Mouse (Mus musculus): ENCODE data around the gene Rnf115. TPM values are rescaled to one million over a fixed set of nuclear protein-coding genes. Genes with fewer than 3 reads are reported as not detected.
"Not testable (repeated sequence)": the region's sequence is repeated elsewhere in the genome, so short reads cannot be mapped to it uniquely, and the experiment has no call there.

Rnf115 gene
- total RNA-seq, 1 experiment: 22.1 TPM

- no peaks in the 10 kb centered on the region for H3K36me3 ChIP-seq (ENCODE audit: control insufficient read depth, insufficient read depth, low read length, poor library complexity, severe bottlenecking)
- H3K4me3 ChIP-seq (ENCODE audit: insufficient read depth in 1 of 2, low read depth in 1 of 2, low read length in 2 of 2, poor library complexity in 1 of 2, severe bottlenecking in 1 of 2): no peak overlapping the region
- no peak overlapping the region for H3K9ac ChIP-seq (ENCODE audit: insufficient read depth, low read depth, low read length, poor library complexity, severe bottlenecking)
- TF ChIP-seq MAFK (IDR thresholded peaks at IDR 0.05; ENCODE audit: insufficient read depth, low read depth, low read length) (no peak), ZC3H11A (IDR thresholded peaks at IDR 0.05; ENCODE audit: borderline replicate concordance, low read depth, low read length) (no peak), ZNF384 (IDR thresholded peaks at IDR 0.05; ENCODE audit: low read depth, low read length) (no peak), CHD2 (IDR thresholded peaks at IDR 0.05; ENCODE audit: low read depth, low read length) (no peak), HCFC1 (IDR thresholded peaks at IDR 0.05; ENCODE audit: borderline replicate concordance, insufficient read depth, low read length) (no peak)
- DNase-seq (ENCODE audit: low read depth, low spot score): no peak
- H3K9me3 ChIP-seq (ENCODE audit: control insufficient read depth, insufficient read depth, low read depth, low read length): no peaks in the 10 kb centered on the region
- no peak overlapping the region for H3K27ac ChIP-seq (ENCODE audit: insufficient read depth, low read depth, low read length, poor library complexity, severe bottlenecking)
- in situ Hi-C loops (cut with MboI; ENCODE audit: low sequenced_read_pairs in 2 of 2, unreplicated experiment in 2 of 2): no loop called here
- peaks cover 2 to 8% of the 10 kb centered on the region in 2 experiments; a peak in 3 of 4 replicates for H3K4me1 ChIP-seq (ENCODE audit: control insufficient read depth in 2 of 2, insufficient read depth in 2 of 2, low read length in 2 of 2, poor library complexity in 1 of 2)
Measured at GRCm38 (mm10) chr3:96733984-96734383, 6.5 kb downstream of the Rnf115 start.

GRCm38 (mm10) chr3:96735200-96735599 is 7.7 kb downstream of the Rnf115 start:
- Histone ChIP-seq H3K9me3 (ENCODE audit: control insufficient read depth, insufficient read depth, low read depth, low read length) (no peaks in the 10 kb centered on the region), H3K36me3 (ENCODE audit: control insufficient read depth, insufficient read depth, low read length, poor library complexity, severe bottlenecking) (no peaks in the 10 kb centered on the region), H3K27ac (ENCODE audit: insufficient read depth, low read depth, low read length, poor library complexity, severe bottlenecking) (no peak overlapping the region), H3K4me1 (ENCODE audit: control insufficient read depth in 2 of 2, insufficient read depth in 2 of 2, low read length in 2 of 2, poor library complexity in 1 of 2) (peaks cover 2 to 8% of the 10 kb centered on the region in 2 experiments; a peak in 3 of 4 replicates), H3K4me3 (ENCODE audit: insufficient read depth in 1 of 2, low read depth in 1 of 2, low read length in 2 of 2, poor library complexity in 1 of 2, severe bottlenecking in 1 of 2) (no peak overlapping the region), H3K9ac (ENCODE audit: insufficient read depth, low read depth, low read length, poor library complexity, severe bottlenecking) (no peak overlapping the region)
- in situ Hi-C loops (cut with MboI; ENCODE audit: low sequenced_read_pairs in 2 of 2, unreplicated experiment in 2 of 2): no loop called here
- TF ChIP-seq HCFC1 (IDR thresholded peaks at IDR 0.05; ENCODE audit: borderline replicate concordance, insufficient read depth, low read length) (no peak), ZC3H11A (IDR thresholded peaks at IDR 0.05; ENCODE audit: borderline replicate concordance, low read depth, low read length) (no peak), CHD2 (IDR thresholded peaks at IDR 0.05; ENCODE audit: low read depth, low read length) (no peak)
- no peak for DNase-seq (ENCODE audit: low read depth, low spot score)

- no peak for DNase-seq (ENCODE audit: low read depth, low spot score)
- peaks cover 0 to 8% of the 10 kb centered on the region in 2 experiments; a peak in 2 of 4 replicates for H3K4me1 ChIP-seq (ENCODE audit: control insufficient read depth in 2 of 2, insufficient read depth in 2 of 2, low read length in 2 of 2, poor library complexity in 1 of 2)
- no peak overlapping the region for H3K9ac ChIP-seq (ENCODE audit: insufficient read depth, low read depth, low read length, poor library complexity, severe bottlenecking)
- H3K9me3 ChIP-seq (ENCODE audit: control insufficient read depth, insufficient read depth, low read depth, low read length): no peaks in the 10 kb centered on the region
- in situ Hi-C loops (cut with MboI; ENCODE audit: low sequenced_read_pairs in 2 of 2, unreplicated experiment in 2 of 2): no loop called here
- TF ChIP-seq HCFC1 (IDR thresholded peaks at IDR 0.05; ENCODE audit: borderline replicate concordance, insufficient read depth, low read length) (no peak), ZNF384 (IDR thresholded peaks at IDR 0.05; ENCODE audit: low read depth, low read length) (no peak), ZC3H11A (IDR thresholded peaks at IDR 0.05; ENCODE audit: borderline replicate concordance, low read depth, low read length) (no peak), CHD2 (IDR thresholded peaks at IDR 0.05; ENCODE audit: low read depth, low read length) (no peak), MAFK (IDR thresholded peaks at IDR 0.05; ENCODE audit: insufficient read depth, low read depth, low read length) (no peak)
- H3K27ac ChIP-seq (ENCODE audit: insufficient read depth, low read depth, low read length, poor library complexity, severe bottlenecking): no peak overlapping the region
- H3K36me3 ChIP-seq (ENCODE audit: control insufficient read depth, insufficient read depth, low read length, poor library complexity, severe bottlenecking): no peaks in the 10 kb centered on the region
- H3K4me3 ChIP-seq (ENCODE audit: insufficient read depth in 1 of 2, low read depth in 1 of 2, low read length in 2 of 2, poor library complexity in 1 of 2, severe bottlenecking in 1 of 2): no peak overlapping the region
Measured at GRCm38 (mm10) chr3:96737013-96737740, 9.7 kb downstream of the Rnf115 start.

- no peaks in the 10 kb centered on the region for H3K9me3 ChIP-seq (ENCODE audit: control insufficient read depth, insufficient read depth, low read depth, low read length)
- no peak overlapping the region for H3K27ac ChIP-seq (ENCODE audit: insufficient read depth, low read depth, low read length, poor library complexity, severe bottlenecking)
- peaks cover 0 to 8% of the 10 kb centered on the region in 2 experiments; a peak in 2 of 4 replicates for H3K4me1 ChIP-seq (ENCODE audit: control insufficient read depth in 2 of 2, insufficient read depth in 2 of 2, low read length in 2 of 2, poor library complexity in 1 of 2)
- TF ChIP-seq ZNF384 (IDR thresholded peaks at IDR 0.05; ENCODE audit: low read depth, low read length) (no peak), MAFK (IDR thresholded peaks at IDR 0.05; ENCODE audit: insufficient read depth, low read depth, low read length) (no peak), CHD2 (IDR thresholded peaks at IDR 0.05; ENCODE audit: low read depth, low read length) (no peak), ZC3H11A (IDR thresholded peaks at IDR 0.05; ENCODE audit: borderline replicate concordance, low read depth, low read length) (no peak), HCFC1 (IDR thresholded peaks at IDR 0.05; ENCODE audit: borderline replicate concordance, insufficient read depth, low read length) (no peak)
- H3K36me3 ChIP-seq (ENCODE audit: control insufficient read depth, insufficient read depth, low read length, poor library complexity, severe bottlenecking): no peaks in the 10 kb centered on the region
- no peak overlapping the region for H3K9ac ChIP-seq (ENCODE audit: insufficient read depth, low read depth, low read length, poor library complexity, severe bottlenecking)
- in situ Hi-C loops (cut with MboI; ENCODE audit: low sequenced_read_pairs in 2 of 2, unreplicated experiment in 2 of 2): no loop called here
- H3K4me3 ChIP-seq (ENCODE audit: insufficient read depth in 1 of 2, low read depth in 1 of 2, low read length in 2 of 2, poor library complexity in 1 of 2, severe bottlenecking in 1 of 2): no peak overlapping the region
- no peak for DNase-seq (ENCODE audit: low read depth, low spot score)
Measured at GRCm38 (mm10) chr3:96737995-96738394, 10.5 kb downstream of the Rnf115 start.

- H3K4me1 ChIP-seq (ENCODE audit: control insufficient read depth in 2 of 2, insufficient read depth in 2 of 2, low read length in 2 of 2, poor library complexity in 1 of 2); H3K9me3 ChIP-seq (ENCODE audit: control insufficient read depth, insufficient read depth, low read depth, low read length); H3K27ac ChIP-seq (ENCODE audit: insufficient read depth, low read depth, low read length, poor library complexity, severe bottlenecking); DNase-seq (ENCODE audit: low read depth, low spot score); H3K4me3 ChIP-seq (ENCODE audit: insufficient read depth in 1 of 2, low read depth in 1 of 2, low read length in 2 of 2, poor library complexity in 1 of 2, severe bottlenecking in 1 of 2); H3K9ac ChIP-seq (ENCODE audit: insufficient read depth, low read depth, low read length, poor library complexity, severe bottlenecking); in situ Hi-C loops (cut with MboI; ENCODE audit: low sequenced_read_pairs in 2 of 2, unreplicated experiment in 2 of 2); H3K36me3 ChIP-seq (ENCODE audit: control insufficient read depth, insufficient read depth, low read length, poor library complexity, severe bottlenecking): not testable (repeated sequence)
Measured at GRCm38 (mm10) chr3:96740279-96740678, 12.8 kb downstream of the Rnf115 start.

All from ES-E14 (cell line).